In genomic region chr1:184793163-184793876, GRCm38 (mm10) we compare ENCODE assay signal across 8 mouse cellular contexts. TPM values are rescaled to one million over a fixed set of nuclear protein-coding genes. Genes with fewer than 3 reads are reported as not detected.
DNase-seq lines count a peak whose midpoint lies in the region; ATAC-seq and TF ChIP-seq lines count a peak whose summit lies in the region.

No protein-coding gene starts in this region.

- H3K9me3 ChIP-seq in heart, embryonic 13.5 days: peaks cover 4% of the 10 kb centered on the region; the same call in 1 of the 2 replicates
- no peaks in the 10 kb centered on the region for H3K9me3 ChIP-seq in kidney, embryonic 16.5 days (ENCODE audit: low read length)

- H3K4me2 ChIP-seq in heart, embryonic 13.5 days: peak overlapping the region; percentile 43
- H3K4me2 ChIP-seq in kidney, embryonic 16.5 days (replicated peaks; ENCODE audit: low read depth, low read length): peak overlapping the region; percentile 34

- peaks cover 4% of the 10 kb centered on the region for H3K27me3 ChIP-seq in heart, embryonic 13.5 days (replicated peaks)
- peaks cover 12% of the 10 kb centered on the region for H3K27me3 ChIP-seq in kidney, embryonic 16.5 days (ENCODE audit: insufficient read depth, low read length)

- ATAC-seq in heart, embryonic 13.5 days (ENCODE audit: extremely low read depth, insufficient number of reproducible peaks, low FRiP score, low TSS enrichment): no peak
- peak; percentile 86 for ATAC-seq in kidney, embryonic 16.5 days (ENCODE audit: low FRiP score, low TSS enrichment)

- H3K9ac ChIP-seq in heart, embryonic 13.5 days: no peak overlapping the region
- no peak overlapping the region for H3K9ac ChIP-seq in kidney, embryonic 16.5 days (replicated peaks; ENCODE audit: low read length)

- H3K36me3 ChIP-seq in heart, embryonic 13.5 days: no peaks in the 10 kb centered on the region
- H3K36me3 ChIP-seq in kidney, embryonic 16.5 days (ENCODE audit: insufficient read depth, low read length): no peaks in the 10 kb centered on the region

- H3K4me3 ChIP-seq in left cerebral cortex, adult 2 months: no peak overlapping the region
- H3K4me3 ChIP-seq in heart, embryonic 13.5 days: peak overlapping the region; percentile 8; the same call in 1 of the 2 replicates
- no peak overlapping the region for H3K4me3 ChIP-seq in kidney, embryonic 16.5 days (ENCODE audit: low read length)

- TF ChIP-seq CTCF in left cerebral cortex, adult 2 months (IDR thresholded peaks at IDR 0.05): peak; percentile 42

- DNase-seq in left cerebral cortex, adult 2 months (ENCODE audit: extremely low spot score in 1 of 2, low spot score in 2 of 2): peak in 1 of 2 experiments; percentile 22
- DNase-seq in left cerebral cortex, postnatal 36 days (ENCODE audit: low spot score in 2 of 2): no peak
- DNase-seq in c-Kit-positive CD71-negative TER-119-negative erythroid progenitor cells, embryonic 14.5 days (ENCODE audit: low read depth): peak; percentile 63
- DNase-seq in lung, postnatal 36 days: peak; percentile 76
- peak; percentile 71 to 83 for DNase-seq in spleen, adult 18-20 months
- no peak for DNase-seq in frontal cortex, adult 2 months (ENCODE audit: extremely low spot score in 1 of 2, low spot score in 1 of 2)

- intact Hi-C loops in left cerebral cortex, adult 2 months (cut with DNase I): loop anchor here (5.0 kb wide), 1 partner anchor 526 kb away; no protein-coding TSS in a partner anchor
- intact Hi-C loops in left cerebral cortex, postnatal 36 days (cut with DNase I): no loop called here

- peaks cover 4% of the 10 kb centered on the region; the same call in 1 of the 2 replicates for H3K4me1 ChIP-seq in heart, embryonic 13.5 days
- peaks cover 7% of the 10 kb centered on the region for H3K4me1 ChIP-seq in kidney, embryonic 16.5 days (ENCODE audit: insufficient read depth, low read length)

- H3K27ac ChIP-seq in left cerebral cortex, adult 2 months: no peak overlapping the region
- no peak overlapping the region for H3K27ac ChIP-seq in heart, embryonic 13.5 days (replicated peaks)
- no peak overlapping the region for H3K27ac ChIP-seq in kidney, embryonic 16.5 days (ENCODE audit: low read length)

- WGBS in heart, embryonic 13.5 days: 20% methylated on average over 27 of the region's 27 CpGs
- 5% methylated on average over 27 of the region's 27 CpGs for WGBS in kidney, embryonic 16.5 days

RNA-seq across cellular contexts. Expression of gene Marc1, which starts 17.8 kb away (rescaled TPM):
- total RNA-seq in left cerebral cortex, adult 2 months (2021): under 1 TPM in 1 of 2 experiments, not detected in 1; 0.26 TPM
- under 1 TPM in 1 of 2 experiments, not detected in 1; 0.18 TPM for total RNA-seq in left cerebral cortex, postnatal 36 days (2021)
- 0.43 TPM in 1 of 2 replicates, not detected in the other for polyA plus RNA-seq in heart, embryonic 13.5 days (2015; fragmentation: Nextera tagmentation; extraction: Ambion mirVana)
- 0.26 and 0.37 TPM in 2 replicates for polyA plus RNA-seq in kidney, embryonic 16.5 days (2015; fragmentation: Nextera tagmentation; extraction: Ambion mirVana)
- polyA plus RNA-seq in frontal cortex, adult 2 months (2012; rRNA removed): 0.08 and 0.14 TPM in 2 replicates

RNA-seq across cellular contexts. Expression of gene Marc2, which starts 52.9 kb away (rescaled TPM):
- 100 to 1,000 TPM; 167 to 177 TPM for total RNA-seq in left cerebral cortex, adult 2 months (2021)
- 100 to 1,000 TPM; 156 to 164 TPM for total RNA-seq in left cerebral cortex, postnatal 36 days (2021)
- 98.8 and 124 TPM in 2 replicates for polyA plus RNA-seq in heart, embryonic 13.5 days (2015; fragmentation: Nextera tagmentation; extraction: Ambion mirVana)
- polyA plus RNA-seq in kidney, embryonic 16.5 days (2015; fragmentation: Nextera tagmentation; extraction: Ambion mirVana): 196 and 228 TPM in 2 replicates
- polyA plus RNA-seq in frontal cortex, adult 2 months (2012; rRNA removed): 85.6 and 95.2 TPM in 2 replicates

Comparison
In these comparisons a context has a peak if more than half of its experiments do, and no peak if none do; other contexts are left out.
1. DNase-seq: peak in c-Kit-positive CD71-negative TER-119-negative erythroid progenitor cells, embryonic 14.5 days (single experiment), lung, postnatal 36 days (single experiment) and spleen, adult 18-20 months (2 of 2); none in left cerebral cortex, postnatal 36 days (0 of 2) and frontal cortex, adult 2 months (0 of 2).